Mouse (Mus musculus) lung, adult 2 months (tissue): ENCODE measurements around the gene Pcgf1.

Source experiments
- CTCF ChIP-seq: fragments of 200-500 bp; IDR thresholded peaks from 2 replicates; pipeline ENCODE4 v1.5.1; 2011; ENCODE audit warnings: mild to moderate bottlenecking, low read length, control low read depth; ENCODE audit not compliant: insufficient read depth
- POLR2A ChIP-seq: fragments of 200-500 bp; IDR thresholded peaks from 2 replicates; pipeline ENCODE4 v1.6.1; 2011; ENCODE audit warnings: low read depth, mild to moderate bottlenecking, control low read depth, low read length, borderline replicate concordance; ENCODE audit errors: extremely low read depth

DNA sequence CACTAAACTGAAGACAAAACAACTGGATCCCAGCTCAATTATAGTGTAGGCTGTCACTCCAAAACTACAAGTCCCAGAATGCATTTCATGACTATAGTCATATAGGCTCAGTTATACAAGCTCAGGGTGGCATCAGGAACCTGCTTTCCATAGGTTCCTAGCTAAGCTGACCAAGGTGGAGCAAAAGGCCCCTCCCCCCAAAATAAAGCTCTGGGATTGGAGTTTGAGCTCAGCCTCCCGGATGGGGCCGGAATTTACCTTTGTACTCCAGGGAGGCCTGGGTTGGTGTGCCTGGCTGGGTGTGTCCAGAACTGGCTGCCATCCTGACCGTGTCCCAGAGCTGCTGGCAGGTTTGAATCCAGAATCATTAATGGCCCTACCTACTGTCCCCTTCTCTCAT, 19.9 kb upstream of the Pcgf1 start, which contains the start of gene Dqx1:
- no peak for TF ChIP-seq CTCF
- TF ChIP-seq POLR2A: peak; percentile 14; the same call in 1 of the 2 replicates
